Mouse (Mus musculus): ENCODE measurements around the gene Agpat1. TPM values are rescaled to one million over a fixed set of nuclear protein-coding genes. Genes with fewer than 3 reads are reported as not detected.

Gene Agpat1
- polyA plus RNA-seq, 1 experiment = 255 TPM

- WGBS = under 1% methylated on average over 19 of the region's 19 CpGs
- no peak for DNase-seq (ENCODE audit: low read depth, low spot score)
These were observed 57.1 kb downstream of the Agpat1 start for GRCm38 (mm10) chr17:34661121-34661591.

- WGBS = 89% methylated on average over 1 of the region's 1 CpGs
- no peak for DNase-seq (ENCODE audit: low read depth, low spot score)
These were observed 58.4 kb downstream of the Agpat1 start for GRCm38 (mm10) chr17:34662468-34662867.

GRCm38 (mm10) chr17:34662978-34663377, 58.9 kb downstream of the Agpat1 start:
- DNase-seq (ENCODE audit: low read depth, low spot score) = no peak
- 90% methylated on average over 8 of the region's 8 CpGs for WGBS

Other genes starting within 250 kb of the Agpat1 start
- 48.4 and 121 TPM in 2 replicates for gene Btnl2, start 249.4 kb upstream of the Agpat1 start, polyA plus RNA-seq (2012; rRNA removed)
- gene Btnl1, start 227.1 kb upstream of the Agpat1 start, polyA plus RNA-seq (2012; rRNA removed) = 81.1 and 155 TPM in 2 replicates
- gene BC051142, start 205.4 kb upstream of the Agpat1 start, polyA plus RNA-seq (2012; rRNA removed) = 0.64 and 1.3 TPM in 2 replicates
- gene Btnl4, start 126.9 kb upstream of the Agpat1 start, polyA plus RNA-seq (2012; rRNA removed) = 55.9 and 102 TPM in 2 replicates
- gene Btnl6, start 86.9 kb upstream of the Agpat1 start, polyA plus RNA-seq (2012; rRNA removed) = 115 and 205 TPM in 2 replicates
- 4.1 and 8.1 TPM in 2 replicates for gene Notch4, start 40.0 kb upstream of the Agpat1 start, polyA plus RNA-seq (2012; rRNA removed)
- 11.2 and 11.8 TPM in 2 replicates for gene Gpsm3, start 14.5 kb upstream of the Agpat1 start, polyA plus RNA-seq (2012; rRNA removed)
- 34.5 and 44.4 TPM in 2 replicates for gene Pbx2, start 13.0 kb upstream of the Agpat1 start, polyA plus RNA-seq (2012; rRNA removed)
- gene Ager, start 6.4 kb upstream of the Agpat1 start, polyA plus RNA-seq (2012; rRNA removed) = 1.9 and 2.1 TPM in 2 replicates
- 171 and 173 TPM in 2 replicates for gene Rnf5, start 572 bp upstream of the Agpat1 start, polyA plus RNA-seq (2012; rRNA removed)
- 1.7 and 2.2 TPM in 2 replicates for gene Egfl8, start 11.7 kb downstream of the Agpat1 start, polyA plus RNA-seq (2012; rRNA removed)
- gene Ppt2, start 24.2 kb downstream of the Agpat1 start, polyA plus RNA-seq (2012; rRNA removed) = 31.1 and 35.8 TPM in 2 replicates
- 4.5 and 5.7 TPM in 2 replicates for gene Prrt1, start 25.3 kb downstream of the Agpat1 start, polyA plus RNA-seq (2012; rRNA removed)
- 3.7 and 4.7 TPM in 2 replicates for gene Fkbpl, start 40.5 kb downstream of the Agpat1 start, polyA plus RNA-seq (2012; rRNA removed)
- 61.0 and 64.1 TPM in 2 replicates for gene Atf6b, start 42.9 kb downstream of the Agpat1 start, polyA plus RNA-seq (2012; rRNA removed)
- 11.0 and 13.3 TPM in 2 replicates for gene Tnxb, start 66.3 kb downstream of the Agpat1 start, polyA plus RNA-seq (2012; rRNA removed)
- gene C4b, start 139.6 kb downstream of the Agpat1 start, polyA plus RNA-seq (2012; rRNA removed) = 32.9 and 44.2 TPM in 2 replicates
- gene Cyp21a1, start 200.3 kb downstream of the Agpat1 start, polyA plus RNA-seq (2012; rRNA removed) = 0.05 TPM in 1 of 2 replicates, not detected in the other
- 49.5 and 57.9 TPM in 2 replicates for gene Stk19, start 232.7 kb downstream of the Agpat1 start, polyA plus RNA-seq (2012; rRNA removed)
- gene Dxo, start 232.8 kb downstream of the Agpat1 start, polyA plus RNA-seq (2012; rRNA removed) = 75.2 and 76.4 TPM in 2 replicates
- 61.1 and 89.6 TPM in 2 replicates for gene Skiv2l, start 245.9 kb downstream of the Agpat1 start, polyA plus RNA-seq (2012; rRNA removed)
- gene Nelfe, start 246.1 kb downstream of the Agpat1 start, polyA plus RNA-seq (2012; rRNA removed) = 31.2 and 33.8 TPM in 2 replicates